Mouse (Mus musculus): ENCODE measurements around the gene Fam83b.

Fam83b gene

DNA sequence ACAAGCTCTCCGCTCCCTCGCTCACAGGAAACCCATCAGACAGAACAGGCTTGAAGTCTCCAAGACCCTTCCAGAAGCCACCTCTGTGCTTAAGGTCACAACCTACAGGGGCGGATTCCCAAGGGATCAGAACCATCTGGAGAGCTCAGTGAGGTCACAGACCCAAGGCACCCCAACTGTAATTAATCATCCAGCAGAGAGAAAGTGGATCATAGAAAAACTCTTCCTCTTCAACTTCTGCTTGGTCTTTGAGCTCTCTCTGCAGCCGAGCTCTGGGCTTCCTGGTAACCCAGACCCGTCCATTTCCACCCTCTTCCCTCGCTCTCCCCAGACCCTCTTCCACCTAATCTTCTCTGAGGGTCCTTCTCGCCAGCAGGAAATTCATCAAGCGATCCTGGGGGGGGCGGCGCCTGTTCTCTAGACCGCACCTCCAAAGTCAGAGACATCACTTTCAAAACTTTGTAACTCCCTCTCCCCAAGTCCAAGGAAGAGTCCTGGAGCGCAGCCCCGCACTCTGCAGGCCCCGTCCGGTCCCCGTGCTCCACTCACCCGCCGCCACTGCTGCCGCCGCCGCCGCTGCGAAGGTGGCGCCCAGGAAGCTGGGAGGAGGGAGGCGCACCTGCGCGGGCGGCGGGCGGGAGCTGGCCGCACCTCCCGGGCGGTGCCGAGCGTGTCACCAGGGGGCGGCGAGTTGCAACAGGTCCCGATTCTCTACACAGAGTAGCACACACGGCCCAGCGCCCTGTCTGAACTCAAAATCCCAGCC, at the start of gene Fam83b:
Gene Fam83b (minus strand): TSS at position 602 of the 766 bp plus-strand sequence.
- DNase-seq, result no peak

DNA sequence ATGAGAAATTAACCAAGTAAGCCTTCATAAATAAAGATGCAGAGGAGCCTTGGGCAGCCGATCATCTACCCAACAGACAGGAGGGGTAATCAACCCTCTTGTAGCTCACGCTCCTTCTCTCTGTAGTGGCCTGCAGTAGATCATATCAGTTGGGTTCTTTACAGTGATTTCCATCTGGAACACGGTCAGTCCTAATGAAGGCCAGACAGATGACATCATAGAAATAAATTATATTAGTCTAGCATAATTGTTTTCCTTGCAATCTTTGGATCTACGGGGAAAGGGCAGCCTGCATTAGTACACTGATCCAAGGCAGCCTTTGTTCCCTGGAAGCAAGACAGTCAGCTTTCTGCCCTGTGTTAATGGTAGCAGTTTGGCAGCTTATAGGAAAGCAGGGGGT, 47.2 kb upstream of the Fam83b start:
- DNase-seq, result no peak

DNA sequence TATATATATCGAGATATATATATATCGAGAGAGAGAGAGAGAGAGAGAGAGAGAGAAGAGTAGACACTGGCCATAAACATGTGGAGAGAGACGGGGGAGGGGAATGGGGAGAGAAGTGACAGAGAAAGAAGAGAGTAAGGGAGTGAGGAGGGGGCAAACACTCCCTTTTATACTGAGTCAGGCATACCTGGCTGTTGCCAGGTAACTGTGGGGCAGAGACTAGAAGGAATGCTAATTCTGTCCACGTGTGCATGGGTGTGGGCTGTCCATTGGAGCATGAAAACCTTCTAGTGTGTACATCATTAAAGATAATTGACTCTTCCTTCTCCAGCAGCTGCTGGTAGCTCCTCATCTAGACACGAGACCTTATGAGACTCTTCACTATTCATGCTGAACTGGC, 36.8 kb upstream of the Fam83b start:
- DNase-seq, result no peak

DNA sequence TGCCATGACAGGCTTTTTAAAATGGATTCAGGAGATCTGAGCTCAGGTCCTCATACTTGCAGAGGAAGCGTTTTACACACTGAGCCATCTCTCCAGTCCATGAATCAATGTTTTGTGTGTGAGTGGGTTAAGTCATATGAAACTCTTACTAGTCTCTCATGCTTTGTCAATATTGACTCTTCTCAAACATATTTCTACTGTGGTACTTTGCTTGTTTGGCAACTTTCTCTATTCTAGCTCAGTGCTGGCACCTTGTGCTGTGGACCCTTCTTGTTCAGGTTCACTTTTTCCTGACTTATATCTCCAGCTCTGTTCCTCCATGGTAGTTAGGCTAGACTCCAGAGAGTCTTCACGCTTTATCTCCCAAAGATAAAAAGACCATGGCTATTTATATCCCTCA, 36.0 kb upstream of the Fam83b start:
- DNase-seq, result no peak

- DNase-seq, result no peak
These were observed 30.5 kb upstream of the Fam83b start for GRCm38 (mm10) chr9:76597395-76597794.

GRCm38 (mm10) chr9:76593841-76594240, 26.9 kb upstream of the Fam83b start:
- DNase-seq, result no peak

- no peak for DNase-seq
These were observed 17.0 kb upstream of the Fam83b start for GRCm38 (mm10) chr9:76583943-76584342.

DNA sequence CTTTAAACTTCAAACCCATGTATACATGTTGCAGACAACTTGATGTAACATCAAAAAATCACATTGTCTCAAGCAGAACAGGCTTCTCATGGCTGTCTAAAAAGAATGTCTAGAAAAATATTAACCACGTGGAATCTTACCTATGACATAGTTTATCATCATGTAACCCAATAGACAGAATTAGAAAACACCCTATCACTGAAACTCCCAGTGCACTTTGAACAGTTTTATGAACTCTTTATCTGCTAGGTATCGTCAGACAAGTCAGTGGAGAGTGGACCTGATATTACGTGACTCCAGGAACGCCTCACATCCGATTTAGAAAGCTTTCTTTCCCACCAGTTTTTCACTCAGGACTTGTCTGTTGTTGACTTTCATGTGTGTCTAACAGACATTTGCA, 15.1 kb upstream of the Fam83b start:
- no peak for DNase-seq

- DNase-seq, result no peak
These were observed 352 bp upstream of the Fam83b start for GRCm38 (mm10) chr9:76567281-76567655.

DNA sequence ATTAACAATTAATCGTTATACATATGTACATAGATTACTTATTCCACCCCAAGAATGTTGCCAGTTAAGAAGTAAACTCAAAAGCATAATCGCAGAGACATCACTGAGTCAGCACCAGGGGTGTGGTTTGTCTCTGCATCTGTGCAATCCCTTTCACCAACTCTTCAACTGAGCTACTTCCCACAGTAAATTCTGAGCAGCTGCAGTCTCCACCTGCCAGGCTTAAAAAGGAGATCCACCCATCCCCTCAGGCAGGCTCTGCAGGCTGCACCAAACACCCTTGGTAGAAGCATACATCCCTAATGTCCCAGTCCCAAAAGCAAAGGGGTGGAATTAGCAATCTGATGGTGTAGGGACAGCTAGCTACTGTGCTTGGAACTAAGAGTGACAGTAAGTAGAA, 1.3 kb downstream of the Fam83b start:
- no peak for DNase-seq

GRCm38 (mm10) chr9:76564071-76564470, 2.8 kb downstream of the Fam83b start:
- no peak for DNase-seq

DNA sequence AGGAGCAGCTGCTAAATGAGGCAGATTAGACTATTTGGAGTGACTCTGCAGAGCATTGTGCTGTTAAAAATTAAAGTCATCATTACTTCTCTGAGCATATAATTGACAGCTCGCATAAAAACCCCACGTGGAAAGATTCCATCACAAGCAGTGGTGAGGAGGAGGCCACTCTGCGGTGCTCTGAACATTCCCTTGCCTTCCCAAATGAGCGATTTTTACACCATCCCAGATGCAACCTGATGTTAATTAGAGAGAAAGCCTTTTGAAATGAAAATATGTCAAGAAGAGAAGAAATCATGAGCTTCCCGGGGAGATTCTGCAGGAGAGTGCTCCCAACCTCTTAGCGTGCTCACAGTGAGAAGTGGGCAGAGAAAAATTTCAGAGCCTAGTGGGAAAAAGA, 4.1 kb downstream of the Fam83b start:
- no peak for DNase-seq

GRCm38 (mm10) chr9:76559240-76559639, 7.7 kb downstream of the Fam83b start:
- no peak for DNase-seq

DNA sequence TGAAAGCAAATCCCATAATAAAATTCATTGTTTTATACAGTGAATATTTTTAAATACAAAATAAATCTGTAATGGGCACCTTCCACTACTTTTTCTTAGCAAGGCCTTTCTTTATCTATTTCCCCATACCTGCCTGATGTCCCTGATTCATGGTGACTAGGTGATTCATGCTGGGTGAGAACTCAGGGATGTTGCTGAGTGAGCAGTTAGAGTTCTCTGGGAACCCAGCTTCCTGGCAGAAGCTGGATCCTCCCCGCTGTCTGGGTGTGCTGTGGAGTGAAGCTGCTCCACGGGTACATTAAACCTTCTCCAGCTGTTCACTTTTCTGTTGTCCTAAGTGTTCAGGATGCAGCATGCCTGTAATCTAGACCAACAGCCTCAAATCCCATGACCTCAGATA, 13.2 kb downstream of the Fam83b start:
- no peak for DNase-seq

- no peak for DNase-seq
These were observed 13.8 kb downstream of the Fam83b start for GRCm38 (mm10) chr9:76553115-76553514.

DNA sequence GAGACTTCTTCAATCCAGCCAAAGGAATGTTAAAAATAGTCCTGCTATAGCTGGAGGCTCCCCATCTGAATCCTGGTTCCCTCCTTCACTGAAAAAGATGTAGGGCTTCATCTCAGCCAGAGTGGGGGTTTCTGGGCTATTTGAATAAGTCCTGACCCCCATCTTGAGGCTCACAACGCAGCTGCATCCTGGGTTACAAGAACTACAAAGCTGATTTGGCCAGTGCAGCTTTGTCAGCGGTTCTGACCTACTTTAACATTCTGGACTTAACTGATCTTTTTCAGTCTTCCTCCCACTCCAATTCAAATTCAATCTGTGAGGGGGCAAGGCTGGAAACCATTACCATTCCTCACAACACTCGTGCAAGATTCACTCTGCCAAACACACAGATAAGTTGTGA, 20.2 kb downstream of the Fam83b start:
- no peak for DNase-seq

GRCm38 (mm10) chr9:76540684-76541083, 26.2 kb downstream of the Fam83b start:
- no peak for DNase-seq

DNA sequence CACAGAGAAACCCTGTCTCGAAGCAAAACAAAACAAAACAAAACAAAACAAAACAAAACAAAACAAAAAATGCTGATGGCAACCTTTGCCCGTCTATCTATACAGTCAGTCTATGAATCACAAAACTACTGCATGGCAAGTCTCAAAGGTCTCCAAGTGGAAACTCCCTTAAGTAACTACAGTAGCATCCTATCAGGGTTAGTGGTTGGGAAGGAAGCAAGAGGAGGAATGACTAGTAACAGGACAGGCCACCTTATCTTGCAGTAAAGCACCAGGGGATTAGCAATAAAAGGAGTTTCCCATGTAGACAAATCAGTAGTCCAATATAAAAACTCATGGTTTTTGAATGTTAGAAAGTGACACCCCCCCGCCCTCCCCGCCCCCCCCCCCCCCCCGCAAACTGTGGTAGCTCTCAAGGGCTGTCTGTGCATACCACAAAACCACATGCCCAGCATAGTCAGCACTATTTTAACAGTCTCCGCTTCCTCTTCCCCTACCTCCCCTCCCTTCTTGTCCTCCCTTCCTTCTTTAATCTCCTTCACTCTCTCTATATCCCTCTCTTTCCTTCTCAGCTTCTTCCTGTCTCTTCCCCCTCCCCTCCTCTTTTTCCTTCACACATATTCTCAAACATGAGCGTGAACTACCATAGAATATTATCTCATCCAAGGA, 26.8 kb downstream of the Fam83b start:
- no peak for DNase-seq

DNA sequence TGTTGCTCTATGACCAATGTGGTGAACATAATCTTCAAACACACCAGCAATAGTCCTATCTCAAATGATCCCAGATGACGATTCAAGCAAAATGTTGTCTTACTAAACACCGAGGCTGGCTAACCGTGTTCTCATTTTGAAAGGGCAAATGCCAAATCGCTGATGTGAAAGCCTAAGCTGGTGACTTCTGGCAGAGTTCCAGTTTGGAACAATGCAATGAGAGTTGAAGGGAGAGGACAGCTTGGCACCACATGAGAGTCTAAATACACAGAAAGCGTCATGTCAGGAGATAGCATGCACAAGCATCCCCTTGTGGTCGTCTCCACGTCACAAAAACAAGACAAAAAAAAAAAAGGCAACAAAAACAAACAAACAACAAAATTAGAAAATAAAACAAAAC, 27.6 kb downstream of the Fam83b start:
- no peak for DNase-seq

DNA sequence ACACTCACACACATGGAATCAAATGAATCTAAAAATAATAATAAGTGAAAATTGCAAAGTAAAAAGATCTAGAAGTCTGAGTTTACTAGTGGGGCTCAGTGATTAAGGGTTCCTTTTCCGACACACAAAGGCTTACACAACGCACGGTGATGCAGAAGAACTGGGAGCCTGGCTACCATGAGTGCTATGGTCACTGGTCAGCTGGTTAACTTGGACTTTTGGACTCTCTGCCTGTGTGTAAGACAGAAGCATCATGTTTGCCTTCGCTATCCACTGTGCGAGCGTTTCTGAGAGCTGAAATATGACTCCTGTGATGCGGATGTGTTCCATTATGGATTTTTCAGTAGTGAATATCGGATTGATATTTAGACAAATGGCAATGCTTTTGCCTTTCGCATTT, 30.9 kb downstream of the Fam83b start:
- DNase-seq, result no peak

DNA sequence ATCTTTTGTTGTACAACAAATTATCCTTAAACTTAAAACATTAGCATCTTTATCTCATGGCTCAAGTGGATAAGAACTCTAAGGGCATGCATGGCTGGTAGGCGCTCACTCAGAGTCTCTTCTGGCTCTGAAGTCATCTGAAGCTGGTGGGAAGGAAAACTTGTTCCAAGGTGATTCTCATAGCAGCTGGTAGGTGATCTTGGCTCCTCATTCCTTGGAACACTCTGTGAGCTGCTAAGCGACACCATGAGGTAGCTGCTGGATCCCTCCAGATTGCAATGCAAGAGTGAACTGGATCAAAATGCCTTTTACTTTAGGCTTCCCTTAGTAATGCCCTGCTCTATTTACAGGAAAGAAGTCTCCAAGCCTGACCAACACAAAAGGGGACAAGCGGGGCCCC, 34.5 kb downstream of the Fam83b start:
- no peak for DNase-seq

- no peak for DNase-seq
These were observed 35.5 kb downstream of the Fam83b start for GRCm38 (mm10) chr9:76531368-76531767.

DNA sequence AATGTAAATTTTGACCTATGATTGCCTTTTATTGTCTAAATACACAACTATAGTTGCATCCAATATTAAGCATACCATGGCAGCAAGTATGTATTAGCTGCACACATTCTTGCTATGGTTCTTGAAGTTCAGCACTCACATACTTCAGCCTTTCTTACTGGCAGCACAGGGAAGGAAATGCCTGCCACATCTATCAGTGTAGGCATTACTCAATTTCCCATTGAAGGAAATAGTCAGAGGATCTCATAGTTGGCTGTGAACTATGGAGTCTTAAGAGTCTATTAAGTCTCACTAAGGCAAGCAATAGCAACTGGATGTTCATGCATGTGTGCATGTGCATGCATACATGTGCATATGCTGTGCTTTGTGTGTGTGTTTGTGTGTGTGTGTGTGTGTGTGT, 41.3 kb downstream of the Fam83b start:
- no peak for DNase-seq

DNA sequence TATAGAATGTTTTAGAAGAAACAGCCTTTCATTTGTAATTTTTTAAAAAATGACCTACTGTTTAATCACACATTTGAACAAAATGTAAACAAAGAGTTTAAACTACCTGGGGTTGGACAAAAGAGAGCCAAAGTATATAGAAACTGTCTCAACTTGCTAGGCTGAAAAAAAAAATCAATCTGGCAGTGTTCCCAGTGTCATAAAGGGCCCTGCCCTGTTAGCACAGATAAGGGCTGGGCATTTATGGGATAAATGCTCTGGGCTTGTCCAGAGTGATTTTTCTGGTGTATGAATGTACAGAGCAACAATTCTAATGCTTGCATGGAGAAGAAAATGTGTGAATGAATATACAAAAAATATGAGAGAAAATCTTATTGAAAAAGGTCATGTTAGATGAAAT, 43.8 kb downstream of the Fam83b start:
- no peak for DNase-seq

DNA sequence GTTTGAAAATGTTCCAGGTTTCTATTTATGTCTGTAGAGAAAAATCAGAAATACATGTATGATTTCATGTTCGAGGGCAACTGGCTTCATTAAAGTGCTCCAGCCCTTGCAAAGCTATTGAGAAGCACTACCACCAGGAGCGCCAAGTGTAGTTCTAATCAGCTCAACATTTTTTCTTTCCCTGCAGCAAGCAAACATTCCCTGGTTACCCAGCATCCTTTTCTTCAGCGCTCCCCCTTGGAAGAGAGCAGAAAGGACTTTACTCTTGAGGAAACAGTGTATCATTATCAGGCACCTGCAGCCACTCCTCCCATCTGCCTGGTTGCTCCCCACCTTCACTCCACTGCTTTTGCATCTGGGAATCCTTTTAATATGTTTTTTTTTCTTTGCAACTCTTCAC, 45.3 kb downstream of the Fam83b start:
- no peak for DNase-seq
